In the genomic region with DNA sequence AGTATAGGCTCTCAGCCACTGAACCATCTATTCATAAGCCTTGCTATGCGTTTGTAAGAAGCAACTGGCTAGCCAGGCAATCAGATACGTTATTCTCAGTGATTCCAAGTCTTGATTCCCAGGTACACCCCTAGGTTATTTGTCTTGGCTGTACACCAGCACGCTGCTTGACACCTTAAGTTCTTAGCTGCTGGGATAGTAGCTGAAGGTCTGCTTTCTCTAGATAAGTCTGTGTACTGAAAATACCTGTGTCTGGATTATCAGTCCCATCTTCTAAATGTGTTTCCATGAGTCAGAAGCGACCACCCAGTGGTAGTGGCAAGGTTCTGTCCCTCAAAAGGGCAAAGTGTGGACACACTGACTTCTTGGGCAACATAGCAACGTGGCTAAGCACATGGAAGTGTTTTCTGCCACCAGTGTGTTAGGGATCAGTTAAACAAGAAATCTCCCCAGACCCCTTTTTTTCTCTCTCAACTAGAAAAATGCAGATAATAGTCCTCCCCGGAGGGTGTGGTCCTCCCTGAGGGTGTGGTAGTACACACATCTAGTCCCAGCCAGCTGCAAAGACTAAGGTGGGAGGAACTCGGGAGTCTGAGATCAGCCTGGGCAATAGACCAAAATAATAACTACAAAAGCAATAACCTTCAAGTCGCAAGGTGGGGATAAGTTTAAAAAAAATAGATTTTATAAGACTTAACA, we compare ENCODE assay signal across 20 mouse cellular contexts.
DNase-seq lines count a peak whose midpoint lies in the region; ATAC-seq and TF ChIP-seq lines count a peak whose summit lies in the region.
"Had no signal": no experiment of that assay in that cellular context is flagged by ENCODE, and none has a peak within 500 bp of the region (broad histone marks: within the 10 kb centered on the region; RNA-seq: fewer than 3 reads in every experiment).

No protein-coding gene starts in this region.

- no peaks in the 10 kb centered on the region for H3K36me3 ChIP-seq in liver, embryonic 14.5 days (replicated peaks; ENCODE audit: control insufficient read depth, insufficient read depth, low read depth)
- H3K36me3 ChIP-seq in liver, postnatal 0 days (replicated peaks; ENCODE audit: insufficient read depth, low read length) = no peaks in the 10 kb centered on the region
- H3K36me3 ChIP-seq in MEL (ENCODE audit: control insufficient read depth in 1 of 2, insufficient read depth in 2 of 2, low read length in 2 of 2) = peaks cover 0 to 13% of the 10 kb centered on the region in 2 experiments; a peak in 2 of 4 replicates
- H3K36me3 ChIP-seq: forebrain, embryonic 12.5 days had no signal

- no peak for ATAC-seq in liver, embryonic 14.5 days (ENCODE audit: insufficient read depth)
- no peak for ATAC-seq in liver, postnatal 0 days
- peak; percentile 73 for ATAC-seq in megakaryocyte progenitor cell, adult 5-6 weeks (replicated peaks; ENCODE audit: poor library complexity)
- ATAC-seq: hindbrain, postnatal 0 days; intestine, embryonic 16.5 days; midbrain, embryonic 16.5 days; Patski had no signal

- TF ChIP-seq CTCF in liver, embryonic 14.5 days (IDR thresholded peaks at IDR 0.05; ENCODE audit: low read depth) = no peak
- no peak for TF ChIP-seq CTCF in liver, postnatal 0 days (IDR thresholded peaks at IDR 0.05; ENCODE audit: low read depth)
- no peak for TF ChIP-seq CTCF in MEL (IDR thresholded peaks at IDR 0.05 in 2 of 3, conservative IDR thresholded peaks at IDR 0.05 in 1 of 3; ENCODE audit: control insufficient read depth in 1 of 3, insufficient read depth in 1 of 3, low read depth in 2 of 3, low read length in 3 of 3, poor library complexity in 1 of 3, severe bottlenecking in 1 of 3)
- no peak for TF ChIP-seq CTCF in left cerebral cortex, adult 2 months (IDR thresholded peaks at IDR 0.05)

- no peak overlapping the region for H3K4me2 ChIP-seq in liver, embryonic 14.5 days (ENCODE audit: low read depth)
- H3K4me2 ChIP-seq in liver, postnatal 0 days (ENCODE audit: low read depth, low read length) = no peak overlapping the region
- H3K4me2 ChIP-seq: forebrain, embryonic 12.5 days; heart, embryonic 11.5 days had no signal

- H3K27ac ChIP-seq in liver, embryonic 14.5 days = no peak overlapping the region
- H3K27ac ChIP-seq in liver, postnatal 0 days (ENCODE audit: low read depth) = no peak overlapping the region
- peak overlapping the region; percentile 76 for H3K27ac ChIP-seq in MEL (ENCODE audit: control insufficient read depth, low read depth, low read length)
- H3K27ac ChIP-seq in left cerebral cortex, adult 2 months = no peak overlapping the region
- H3K27ac ChIP-seq: forebrain, embryonic 12.5 days; hindbrain, postnatal 0 days had no signal

- intact Hi-C loops in left cerebral cortex, adult 2 months (cut with DNase I) = no loop called here

- WGBS in liver, embryonic 14.5 days (ENCODE audit: insufficient replicate concordance) = 37% methylated on average over 8 of the region's 8 CpGs
- 62% methylated on average over 8 of the region's 8 CpGs for WGBS in liver, postnatal 0 days (ENCODE audit: insufficient replicate concordance)

- H3K79me2 ChIP-seq in MEL (ENCODE audit: control insufficient read depth, insufficient read depth, low read length, poor library complexity) = no peaks in the 10 kb centered on the region

- peak in 2 of 3 experiments; percentile 37 for DNase-seq in liver, embryonic 14.5 days (ENCODE audit: low read depth in 3 of 3, low spot score in 3 of 3)
- no peak for DNase-seq in liver, postnatal 0 days
- peak; percentile 79 for DNase-seq in MEL (ENCODE audit: low read depth, low spot score)
- DNase-seq in c-Kit-negative CD71-positive TER-119-positive erythroid progenitor cells, embryonic 14.5 days (ENCODE audit: low read depth, low spot score) = peak; percentile 8
- DNase-seq in left cerebral cortex, adult 2 months (ENCODE audit: extremely low spot score in 1 of 2, low spot score in 2 of 2) = no peak
- DNase-seq in spleen, postnatal 10 days (ENCODE audit: low spot score in 2 of 2) = no peak
- DNase-seq: adrenal gland, adult 8-10 months; cerebellum, adult 9-10 months; heart, postnatal 14 days; kidney, postnatal 25 days; lung, postnatal 14 days; thymus, adult 18-20 months; thymus, postnatal 36 days had no signal

- no peak for TF ChIP-seq RAD21 in MEL (IDR thresholded peaks at IDR 0.05; ENCODE audit: low read depth, low read length)

- H3K9me3 ChIP-seq in liver, embryonic 14.5 days (ENCODE audit: control insufficient read depth, low read length) = no peaks in the 10 kb centered on the region
- H3K9me3 ChIP-seq in liver, postnatal 0 days (ENCODE audit: low read length) = no peaks in the 10 kb centered on the region
- no peaks in the 10 kb centered on the region for H3K9me3 ChIP-seq in MEL (replicated peaks; ENCODE audit: insufficient read depth, low read length)
- H3K9me3 ChIP-seq: forebrain, embryonic 12.5 days had no signal

- TF ChIP-seq EP300 in liver, embryonic 14.5 days (IDR thresholded peaks at IDR 0.05; ENCODE audit: low read depth) = no peak
- no peak for TF ChIP-seq EP300 in liver, postnatal 0 days (IDR thresholded peaks at IDR 0.05; ENCODE audit: low read depth)
- TF ChIP-seq EP300 in MEL (IDR thresholded peaks at IDR 0.05; ENCODE audit: low read depth in 1 of 2, low read length in 2 of 2) = peak; percentile 74 to 75; a peak in 3 of 4 replicates

- no peaks in the 10 kb centered on the region; a peak in 1 of 4 replicates for H3K4me1 ChIP-seq in liver, embryonic 14.5 days (replicated peaks; ENCODE audit: control insufficient read depth in 2 of 2, insufficient read depth in 2 of 2, low read length in 1 of 2)
- peaks cover 3% of the 10 kb centered on the region; the same call in 1 of the 2 replicates for H3K4me1 ChIP-seq in liver, postnatal 0 days (ENCODE audit: insufficient read depth)
- H3K4me1 ChIP-seq in MEL (ENCODE audit: control insufficient read depth in 1 of 2, insufficient read depth in 2 of 2, low read length in 2 of 2) = peaks cover 5 to 20% of the 10 kb centered on the region in 2 experiments; a peak in 3 of 4 replicates
- H3K4me1 ChIP-seq: forebrain, embryonic 12.5 days had no signal

- H3K27me3 ChIP-seq in liver, embryonic 14.5 days (ENCODE audit: control insufficient read depth, insufficient read depth, low read length) = no peaks in the 10 kb centered on the region
- no peaks in the 10 kb centered on the region for H3K27me3 ChIP-seq in liver, postnatal 0 days (ENCODE audit: insufficient read depth, low read length)
- no peaks in the 10 kb centered on the region for H3K27me3 ChIP-seq in MEL (ENCODE audit: control insufficient read depth in 1 of 2, insufficient read depth in 2 of 2, low read length in 2 of 2)
- H3K27me3 ChIP-seq: forebrain, embryonic 12.5 days; Patski had no signal

- TF ChIP-seq POLR2A in MEL (IDR thresholded peaks at IDR 0.05; ENCODE audit: control insufficient read depth in 1 of 2, insufficient read depth in 1 of 2, low read depth in 1 of 2, low read length in 2 of 2, poor library complexity in 1 of 2) = no peak

- H3K4me3 ChIP-seq in liver, embryonic 14.5 days (ENCODE audit: insufficient read depth in 1 of 2, low read depth in 2 of 2, low read length in 2 of 2) = no peak overlapping the region
- H3K4me3 ChIP-seq in liver, postnatal 0 days (ENCODE audit: low read depth, low read length) = no peak overlapping the region
- H3K4me3 ChIP-seq in MEL (ENCODE audit: control insufficient read depth in 1 of 2, insufficient read depth in 1 of 2, low read depth in 2 of 2, low read length in 2 of 2) = no peak overlapping the region
- no peak overlapping the region for H3K4me3 ChIP-seq in left cerebral cortex, adult 2 months
- H3K4me3 ChIP-seq: forebrain, embryonic 12.5 days had no signal

- H3K9ac ChIP-seq in liver, embryonic 14.5 days (replicated peaks) = no peak overlapping the region
- no peak overlapping the region for H3K9ac ChIP-seq in liver, postnatal 0 days (replicated peaks)
- no peak overlapping the region for H3K9ac ChIP-seq in MEL (ENCODE audit: control insufficient read depth, low read depth, low read length, poor library complexity, severe bottlenecking)
- H3K9ac ChIP-seq: forebrain, embryonic 12.5 days had no signal

TF ChIP-seq in MEL, 35 proteins besides CTCF, POLR2A, EP300 and RAD21 (continues in another document):
- peak; percentile 56 for TF ChIP-seq ETS1 (IDR thresholded peaks at IDR 0.05; ENCODE audit: low read depth, low read length)
- TF ChIP-seq POLR2AphosphoS2 (IDR thresholded peaks at IDR 0.05; ENCODE audit: low read length) = no peak
- no peak for TF ChIP-seq HCFC1 (IDR thresholded peaks at IDR 0.05; ENCODE audit: low read depth, low read length)
- no peak; the same call in 1 of the 2 replicates for TF ChIP-seq CHD2 (IDR thresholded peaks at IDR 0.05; ENCODE audit: low read length)
- no peak for TF ChIP-seq GABPA (IDR thresholded peaks at IDR 0.05; ENCODE audit: low read depth, low read length)
- peak; percentile 76 for TF ChIP-seq TCF12 (IDR thresholded peaks at IDR 0.05; ENCODE audit: low read depth, low read length)
- no peak for TF ChIP-seq SMC3 (IDR thresholded peaks at IDR 0.05; ENCODE audit: low read depth, low read length)
- peak; percentile 50 for TF ChIP-seq SIN3A (IDR thresholded peaks at IDR 0.05; ENCODE audit: low read length)
- peak; percentile 83 for TF ChIP-seq TAL1 (IDR thresholded peaks at IDR 0.05; ENCODE audit: low read length)
- no peak for TF ChIP-seq ZC3H11A (IDR thresholded peaks at IDR 0.05; ENCODE audit: low read depth, low read length)
- no peak for TF ChIP-seq JUND (IDR thresholded peaks at IDR 0.05; ENCODE audit: low read depth, low read length)
- 0 out of 2 replicates have a peak, but pooled peaks have one; percentile 49 for TF ChIP-seq MXI1 (IDR thresholded peaks at IDR 0.05; ENCODE audit: low read depth, low read length)
- TF ChIP-seq ZMIZ1 (IDR thresholded peaks at IDR 0.05; ENCODE audit: low read depth, low read length) = no peak
- TF ChIP-seq MAZ (IDR thresholded peaks at IDR 0.05; ENCODE audit: low read depth, low read length) = no peak
- TF ChIP-seq GATA1 (IDR thresholded peaks at IDR 0.05; ENCODE audit: low read depth, low read length) = peak; percentile 81
- peak; percentile 44; the same call in 1 of the 2 replicates for TF ChIP-seq BHLHE40 (IDR thresholded peaks at IDR 0.05; ENCODE audit: borderline replicate concordance, low read depth, low read length)
- no peak for TF ChIP-seq POLR2AphosphoS5 (IDR thresholded peaks at IDR 0.05; ENCODE audit: borderline replicate concordance, low read depth, low read length)
- TF ChIP-seq ELF1 (IDR thresholded peaks at IDR 0.05; ENCODE audit: low read depth, low read length) = no peak
- no peak for TF ChIP-seq ZKSCAN1 (IDR thresholded peaks at IDR 0.05; ENCODE audit: low read depth, low read length)
- no peak for TF ChIP-seq NELFE (IDR thresholded peaks at IDR 0.05; ENCODE audit: low read depth, low read length)
- no peak for TF ChIP-seq MYB (IDR thresholded peaks at IDR 0.05; ENCODE audit: low read depth, low read length)
- no peak for TF ChIP-seq USF2 (IDR thresholded peaks at IDR 0.05; ENCODE audit: borderline replicate concordance in 1 of 2, insufficient read depth in 1 of 2, low read depth in 1 of 2, low read length in 2 of 2)
- no peak for TF ChIP-seq E2F4 (IDR thresholded peaks at IDR 0.05; ENCODE audit: borderline replicate concordance, low read depth, low read length)

Comparison
In these comparisons a context has a peak if more than half of its experiments do, and no peak if none do; other contexts are left out.
1. DNase-seq: peak in liver, embryonic 14.5 days (2 of 3), MEL (single experiment) and c-Kit-negative CD71-positive TER-119-positive erythroid progenitor cells, embryonic 14.5 days (single experiment); none in liver, postnatal 0 days (single experiment), left cerebral cortex, adult 2 months (0 of 2) and spleen, postnatal 10 days (0 of 2).